In genomic region chr19:21780663-21781062, GRCm38 (mm10) we compare ENCODE assay signal across 8 mouse cellular contexts. TPM values are rescaled to one million over a fixed set of nuclear protein-coding genes. Genes with fewer than 3 reads are reported as not detected.
DNase-seq lines count a peak whose midpoint lies in the region; ATAC-seq and TF ChIP-seq lines count a peak whose summit lies in the region.

No protein-coding gene starts in this region.

- DNase-seq in gastrocnemius, adult 2 months = no peak
- DNase-seq in gastrocnemius, adult 18-20 months (ENCODE audit: low spot score) = no peak
- peak; percentile 41 for DNase-seq in kidney, postnatal 14 days
- DNase-seq in right cerebral cortex, postnatal 4 days = no peak
- DNase-seq in thymus, adult 18-20 months = no peak
- DNase-seq in left cerebral cortex, adult 11 months (ENCODE audit: low spot score) = no peak

- H3K27ac ChIP-seq in gastrocnemius, adult 2 months = 0 out of 2 replicates have a peak overlapping the region, but pooled peaks have one; percentile 20
- H3K27ac ChIP-seq in forebrain, embryonic 12.5 days = peak overlapping the region; percentile 90
- H3K27ac ChIP-seq in midbrain, embryonic 15.5 days = peak overlapping the region; percentile 66

- no peaks in the 10 kb centered on the region for H3K9me3 ChIP-seq in forebrain, embryonic 12.5 days
- no peaks in the 10 kb centered on the region for H3K9me3 ChIP-seq in midbrain, embryonic 15.5 days

- 0 out of 2 replicates have a peak, but pooled peaks cover 3% of the 10 kb centered on the region for H3K27me3 ChIP-seq in forebrain, embryonic 12.5 days
- H3K27me3 ChIP-seq in midbrain, embryonic 15.5 days (replicated peaks) = no peaks in the 10 kb centered on the region

- intact Hi-C loops in gastrocnemius, adult 2 months (cut with DNase I) = no loop called here

- ATAC-seq in forebrain, embryonic 12.5 days (ENCODE audit: low FRiP score) = no peak
- no peak for ATAC-seq in midbrain, embryonic 15.5 days (replicated peaks)

- peak overlapping the region; percentile 89; the same call in 1 of the 2 replicates for H3K9ac ChIP-seq in forebrain, embryonic 12.5 days
- peak overlapping the region; percentile 97 for H3K9ac ChIP-seq in midbrain, embryonic 15.5 days

- no peaks in the 10 kb centered on the region for H3K36me3 ChIP-seq in forebrain, embryonic 12.5 days (replicated peaks)
- no peaks in the 10 kb centered on the region for H3K36me3 ChIP-seq in midbrain, embryonic 15.5 days (replicated peaks)

- H3K4me2 ChIP-seq in forebrain, embryonic 12.5 days = peak overlapping the region; percentile 83
- peak overlapping the region; percentile 61 for H3K4me2 ChIP-seq in midbrain, embryonic 15.5 days

- no peak for TF ChIP-seq CTCF in gastrocnemius, adult 2 months (IDR thresholded peaks at IDR 0.05)

- H3K4me3 ChIP-seq in gastrocnemius, adult 2 months = peak overlapping the region; percentile 98
- H3K4me3 ChIP-seq in forebrain, embryonic 12.5 days (replicated peaks) = peak overlapping the region; percentile 87
- H3K4me3 ChIP-seq in midbrain, embryonic 15.5 days = peak overlapping the region; percentile 98

- 20% methylated on average over 8 of the region's 8 CpGs for WGBS in forebrain, embryonic 12.5 days
- 14% methylated on average over 8 of the region's 8 CpGs for WGBS in midbrain, embryonic 15.5 days

- H3K4me1 ChIP-seq in forebrain, embryonic 12.5 days = peaks cover 73% of the 10 kb centered on the region
- H3K4me1 ChIP-seq in midbrain, embryonic 15.5 days = peaks cover 67% of the 10 kb centered on the region

RNA-seq across cellular contexts. Expression of gene Cemip2, which starts 2.5 kb away (rescaled TPM):
- total RNA-seq in gastrocnemius, adult 2 months (2021) = 1 to 10 TPM; 6.9 to 8.8 TPM
- total RNA-seq in gastrocnemius, adult 18-20 months (2021) = 10 to 100 TPM in 1 of 2 experiments, 1 to 10 TPM in 1; 8.4 to 10.8 TPM
- polyA plus RNA-seq in forebrain, embryonic 12.5 days (2016; fragmentation: Nextera tagmentation; extraction: Ambion mirVana) = 88.7 and 89.2 TPM in 2 replicates
- polyA plus RNA-seq in midbrain, embryonic 15.5 days (2015; fragmentation: Nextera tagmentation; extraction: Ambion mirVana) = 39.9 and 41.6 TPM in 2 replicates

Comparison
In these comparisons a context has a peak if more than half of its experiments do, and no peak if none do; other contexts are left out.
1. H3K27ac ChIP-seq: peak in every context shown above with its lines; median percentile 90 in forebrain, embryonic 12.5 days; 66 in midbrain, embryonic 15.5 days; 20 in gastrocnemius, adult 2 months.